8 mouse cellular contexts compared by ENCODE assay signal in genomic region chr9:53301269-53301720, GRCm38 (mm10). TPM values are rescaled to one million over a fixed set of nuclear protein-coding genes. Genes with fewer than 3 reads are reported as not detected.
DNase-seq lines count a peak whose midpoint lies in the region; ATAC-seq lines count a peak whose summit lies in the region.

Gene Exph5, plus strand, starts transcription at chr9:53301670.

- peak within 1 kb of the TSS; percentile 29 for H3K4me3 ChIP-seq in hindbrain, embryonic 12.5 days

- no peaks in the 10 kb centered on the region for H3K9me3 ChIP-seq in hindbrain, embryonic 12.5 days (replicated peaks)

- H3K36me3 ChIP-seq in hindbrain, embryonic 12.5 days = no peaks in the 10 kb centered on the region

- ATAC-seq in hindbrain, embryonic 12.5 days (ENCODE audit: low FRiP score) = no peak

- no peak within 1 kb of the TSS for H3K9ac ChIP-seq in hindbrain, embryonic 12.5 days

- DNase-seq in heart, postnatal 4 days = peak; percentile 20
- DNase-seq in heart, adult 18-20 months = no peak
- DNase-seq in cerebellum, postnatal 14 days = peak; percentile 76 to 84
- peak; percentile 10 to 43 for DNase-seq in left cerebral cortex, adult 8-10 months (ENCODE audit: low spot score in 2 of 2)
- DNase-seq in lung, postnatal 4 days = peak; percentile 72 to 74
- peak; percentile 37 to 58 for DNase-seq in right cerebral cortex, postnatal 36 days (ENCODE audit: low spot score in 2 of 2)
- DNase-seq in layer of hippocampus, adult 9-11 months = no peak

- peaks cover 12% of the 10 kb centered on the region for H3K27me3 ChIP-seq in hindbrain, embryonic 12.5 days

- no peaks in the 10 kb centered on the region for H3K4me1 ChIP-seq in hindbrain, embryonic 12.5 days

- H3K27ac ChIP-seq in hindbrain, embryonic 12.5 days = no peak within 1 kb of the TSS

- peak within 1 kb of the TSS; percentile 63 for H3K4me2 ChIP-seq in hindbrain, embryonic 12.5 days (replicated peaks)

- WGBS in hindbrain, embryonic 12.5 days = 1% methylated on average over 11 of the region's 11 CpGs

RNA-seq across cellular contexts. Expression of gene Exph5, which starts in this region (rescaled TPM):
- under 1 TPM; 0.36 to 0.38 TPM for total RNA-seq in heart, postnatal 4 days (2021)
- under 1 TPM; 0.10 to 0.41 TPM for total RNA-seq in heart, adult 18-20 months (2021)
- polyA plus RNA-seq in hindbrain, embryonic 12.5 days (2016; fragmentation: Nextera tagmentation; extraction: Ambion mirVana) = 0.49 and 0.76 TPM in 2 replicates
- 10 to 100 TPM; 19.7 to 23.3 (median 21.4) TPM for total RNA-seq in left cerebral cortex, adult 8-10 months (2022)

Comparison
In these comparisons a context has a peak if more than half of its experiments do, and no peak if none do; other contexts are left out.
1. RNA of gene Exph5 (total RNA-seq): 19.7 to 23.3 TPM in left cerebral cortex, adult 8-10 months; 0.10 to 0.41 TPM in heart, adult 18-20 months and 0.36 to 0.38 TPM in heart, postnatal 4 days; every median in the first group is over 10 times any median in the second.
2. Peak in DNase-seq in heart, postnatal 4 days; RNA of the gene not detected or under 1 TPM.
3. DNase-seq: peak in cerebellum, postnatal 14 days (2 of 2), left cerebral cortex, adult 8-10 months (2 of 2), lung, postnatal 4 days (2 of 2) and right cerebral cortex, postnatal 36 days (2 of 2); none in heart, adult 18-20 months (0 of 2) and layer of hippocampus, adult 9-11 months (single experiment).